Mouse (Mus musculus): ENCODE measurements at regions not wholly inside any gene's neighbourhood (a gene's known extent, or its start where the extent isn't known, plus 50 kb on each side); places are given as distances from the start of the nearest gene placed in this dataset.

DNA sequence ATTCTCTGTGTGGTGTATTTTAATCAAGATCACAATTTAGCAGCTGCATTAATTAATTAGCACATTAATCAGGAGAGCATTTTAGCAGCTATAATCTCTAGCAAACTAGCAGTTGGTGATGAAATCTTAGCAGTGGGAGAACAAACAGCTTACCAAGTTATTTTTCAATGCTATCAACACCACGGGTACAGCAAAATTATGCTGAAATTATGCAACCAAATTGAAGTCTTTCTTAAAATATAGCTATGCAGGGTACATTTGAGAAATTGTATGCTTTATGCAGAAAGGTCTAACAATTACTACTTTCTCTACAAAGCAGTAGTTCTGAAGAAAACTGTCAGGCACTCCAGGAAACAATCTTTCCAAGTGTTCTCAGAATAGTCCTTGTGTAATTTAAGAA lies 378.1 kb downstream of the Dnajb9 start:
- H3K36me3 ChIP-seq (ENCODE audit: control insufficient read depth, insufficient read depth, low read length): no peaks in the 10 kb centered on the region
- no peaks in the 10 kb centered on the region for H3K27me3 ChIP-seq (ENCODE audit: control insufficient read depth, insufficient read depth, low read length)
- H3K4me3 ChIP-seq (ENCODE audit: control insufficient read depth in 1 of 2, insufficient read depth in 1 of 2, low read depth in 1 of 2, low read length in 2 of 2): no peak overlapping the region
- H3K9me3 ChIP-seq (ENCODE audit: control insufficient read depth, low read length): no peaks in the 10 kb centered on the region
- H3K9ac ChIP-seq (ENCODE audit: low read length): no peak overlapping the region
- no peak overlapping the region for H3K27ac ChIP-seq (replicated peaks in 1 of 2; ENCODE audit: control insufficient read depth in 1 of 2, insufficient read depth in 1 of 2, low read depth in 2 of 2, low read length in 2 of 2)
- ATAC-seq (ENCODE audit: insufficient number of reproducible peaks, insufficient read depth, low FRiP score, low read depth): no peak
- WGBS: 69% methylated on average over 1 of the region's 1 CpGs
- H3K4me1 ChIP-seq (ENCODE audit: control insufficient read depth in 2 of 2, insufficient read depth in 2 of 2, low read length in 2 of 2): no peaks in the 10 kb centered on the region
- H3K4me2 ChIP-seq (ENCODE audit: low read length): no peak overlapping the region

DNA sequence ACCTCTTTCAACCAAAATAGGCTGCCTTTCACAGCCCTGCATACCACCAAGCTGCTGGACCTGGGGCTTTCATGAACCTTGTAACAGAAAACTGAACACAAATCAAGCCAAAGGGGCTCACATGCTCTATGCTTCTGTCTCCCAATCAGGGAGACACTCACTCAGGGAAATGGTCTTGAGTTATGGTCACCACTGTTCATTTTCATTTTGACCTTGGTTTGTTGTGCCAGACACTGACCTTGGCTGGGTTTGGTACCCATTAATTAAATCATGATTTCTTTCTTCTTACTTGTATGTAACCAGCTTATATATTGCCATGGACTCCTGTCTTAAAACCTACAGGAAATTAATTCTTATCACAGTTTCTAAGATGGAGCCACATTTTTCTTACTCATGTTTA lies 381.5 kb downstream of the Dnajb9 start:
- Histone ChIP-seq H3K27me3 (ENCODE audit: control insufficient read depth, insufficient read depth, low read length) (no peaks in the 10 kb centered on the region), H3K9ac (ENCODE audit: low read length) (no peak overlapping the region)

DNA sequence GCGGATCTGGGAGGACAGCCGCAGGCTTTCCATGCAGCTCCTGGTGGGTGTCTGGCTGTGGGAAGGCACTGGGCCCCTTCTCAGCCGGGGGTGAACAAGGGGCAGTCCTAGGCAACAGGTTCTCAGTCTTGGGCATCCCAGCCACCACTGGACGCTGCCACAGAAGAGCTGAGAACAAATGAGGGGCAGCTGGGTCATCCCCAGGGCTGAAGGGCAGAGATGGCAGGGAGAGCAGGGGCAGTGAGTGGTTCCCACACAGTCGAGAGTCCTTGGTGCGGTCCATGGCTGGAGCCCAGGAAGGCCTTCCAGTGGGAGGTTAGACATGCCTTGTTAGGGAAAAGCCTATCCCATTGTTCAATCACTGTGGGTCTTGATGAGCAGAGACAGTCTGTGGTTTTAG lies 382.2 kb downstream of the Dnajb9 start:
- Histone ChIP-seq H3K9me3 (ENCODE audit: control insufficient read depth, low read length) (no peaks in the 10 kb centered on the region), H3K27ac (replicated peaks in 1 of 2; ENCODE audit: control insufficient read depth in 1 of 2, insufficient read depth in 1 of 2, low read depth in 2 of 2, low read length in 2 of 2) (no peak overlapping the region), H3K4me1 (ENCODE audit: control insufficient read depth in 2 of 2, insufficient read depth in 2 of 2, low read length in 2 of 2) (no peaks in the 10 kb centered on the region), H3K9ac (ENCODE audit: low read length) (no peak overlapping the region), H3K36me3 (ENCODE audit: control insufficient read depth, insufficient read depth, low read length) (no peaks in the 10 kb centered on the region), H3K4me3 (ENCODE audit: control insufficient read depth in 1 of 2, insufficient read depth in 1 of 2, low read depth in 1 of 2, low read length in 2 of 2) (no peak overlapping the region), H3K4me2 (ENCODE audit: low read length) (no peak overlapping the region), H3K27me3 (ENCODE audit: control insufficient read depth, insufficient read depth, low read length) (no peaks in the 10 kb centered on the region)
- 65% methylated on average over 6 of the region's 6 CpGs for WGBS
- ATAC-seq (ENCODE audit: insufficient number of reproducible peaks, insufficient read depth, low FRiP score, low read depth): no peak

More for the DNA sequence above, 381.5 kb downstream of the Dnajb9 start:
- Histone ChIP-seq H3K9me3 (ENCODE audit: control insufficient read depth, low read length) (no peaks in the 10 kb centered on the region), H3K36me3 (ENCODE audit: control insufficient read depth, insufficient read depth, low read length) (no peaks in the 10 kb centered on the region), H3K4me3 (ENCODE audit: control insufficient read depth in 1 of 2, insufficient read depth in 1 of 2, low read depth in 1 of 2, low read length in 2 of 2) (no peak overlapping the region), H3K4me1 (ENCODE audit: control insufficient read depth in 2 of 2, insufficient read depth in 2 of 2, low read length in 2 of 2) (no peaks in the 10 kb centered on the region), H3K4me2 (ENCODE audit: low read length) (no peak overlapping the region), H3K27ac (replicated peaks in 1 of 2; ENCODE audit: control insufficient read depth in 1 of 2, insufficient read depth in 1 of 2, low read depth in 2 of 2, low read length in 2 of 2) (no peak overlapping the region)
- no peak for ATAC-seq (ENCODE audit: insufficient number of reproducible peaks, insufficient read depth, low FRiP score, low read depth)

DNA sequence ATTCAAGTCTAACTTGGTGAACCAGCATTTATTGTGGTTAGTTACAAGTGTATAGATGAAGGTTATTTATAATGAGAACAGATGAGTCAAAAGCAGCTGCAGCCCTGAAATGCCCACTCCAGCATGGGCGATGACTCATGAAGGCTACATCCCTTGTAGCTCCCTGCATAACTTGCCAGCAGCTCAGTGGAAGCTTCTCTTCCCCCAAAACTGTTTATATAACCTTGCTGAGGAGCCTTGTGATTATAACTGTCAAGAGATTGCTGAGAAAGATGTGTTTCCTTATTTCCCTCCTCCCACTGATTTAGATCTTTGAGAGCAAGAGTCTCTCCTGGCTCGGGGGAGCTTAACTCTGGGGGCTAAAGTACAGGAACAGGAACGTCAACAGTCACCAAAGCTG lies 382.8 kb downstream of the Dnajb9 start:
- Histone ChIP-seq H3K4me1 (ENCODE audit: control insufficient read depth in 2 of 2, insufficient read depth in 2 of 2, low read length in 2 of 2) (no peaks in the 10 kb centered on the region), H3K27me3 (ENCODE audit: control insufficient read depth, insufficient read depth, low read length) (no peaks in the 10 kb centered on the region), H3K36me3 (ENCODE audit: control insufficient read depth, insufficient read depth, low read length) (no peaks in the 10 kb centered on the region), H3K4me3 (ENCODE audit: control insufficient read depth in 1 of 2, insufficient read depth in 1 of 2, low read depth in 1 of 2, low read length in 2 of 2) (no peak overlapping the region), H3K27ac (replicated peaks in 1 of 2; ENCODE audit: control insufficient read depth in 1 of 2, insufficient read depth in 1 of 2, low read depth in 2 of 2, low read length in 2 of 2) (no peak overlapping the region), H3K4me2 (ENCODE audit: low read length) (no peak overlapping the region), H3K9me3 (ENCODE audit: control insufficient read depth, low read length) (no peaks in the 10 kb centered on the region), H3K9ac (ENCODE audit: low read length) (no peak overlapping the region)
- WGBS: 48% methylated on average over 3 of the region's 3 CpGs
- no peak for ATAC-seq (ENCODE audit: insufficient number of reproducible peaks, insufficient read depth, low FRiP score, low read depth)

DNA sequence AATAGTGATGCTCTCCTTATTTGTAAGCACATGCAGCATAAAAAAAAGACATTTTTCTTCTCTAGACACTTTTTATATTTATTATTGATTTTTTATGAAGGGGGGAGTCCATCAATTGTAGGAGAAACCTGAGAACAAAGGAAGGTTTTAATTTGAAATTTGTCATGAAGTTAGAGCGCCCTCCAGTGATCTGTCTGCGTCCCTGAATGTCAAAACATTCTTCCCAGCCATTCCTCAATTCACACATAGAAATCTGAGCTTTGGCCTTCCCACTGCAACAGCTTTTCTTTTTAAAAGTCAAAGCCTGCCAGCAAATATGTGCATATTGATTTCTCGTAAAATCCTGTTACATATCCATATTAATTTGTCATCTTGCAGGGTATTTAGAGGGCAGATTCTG lies 396.6 kb downstream of the Dnajb9 start:
- Histone ChIP-seq H3K27me3 (ENCODE audit: control insufficient read depth, insufficient read depth, low read length) (no peaks in the 10 kb centered on the region), H3K4me1 (ENCODE audit: control insufficient read depth in 2 of 2, insufficient read depth in 2 of 2, low read length in 2 of 2) (no peaks in the 10 kb centered on the region), H3K9me3 (ENCODE audit: control insufficient read depth, low read length) (no peaks in the 10 kb centered on the region), H3K4me3 (ENCODE audit: control insufficient read depth in 1 of 2, insufficient read depth in 1 of 2, low read depth in 1 of 2, low read length in 2 of 2) (no peak overlapping the region), H3K27ac (replicated peaks in 1 of 2; ENCODE audit: control insufficient read depth in 1 of 2, insufficient read depth in 1 of 2, low read depth in 2 of 2, low read length in 2 of 2) (no peak overlapping the region), H3K9ac (ENCODE audit: low read length) (no peak overlapping the region), H3K36me3 (ENCODE audit: control insufficient read depth, insufficient read depth, low read length) (no peaks in the 10 kb centered on the region), H3K4me2 (ENCODE audit: low read length) (no peak overlapping the region)
- no peak for ATAC-seq (ENCODE audit: insufficient number of reproducible peaks, insufficient read depth, low FRiP score, low read depth)
- WGBS: 10% methylated on average over 3 of the region's 3 CpGs

DNA sequence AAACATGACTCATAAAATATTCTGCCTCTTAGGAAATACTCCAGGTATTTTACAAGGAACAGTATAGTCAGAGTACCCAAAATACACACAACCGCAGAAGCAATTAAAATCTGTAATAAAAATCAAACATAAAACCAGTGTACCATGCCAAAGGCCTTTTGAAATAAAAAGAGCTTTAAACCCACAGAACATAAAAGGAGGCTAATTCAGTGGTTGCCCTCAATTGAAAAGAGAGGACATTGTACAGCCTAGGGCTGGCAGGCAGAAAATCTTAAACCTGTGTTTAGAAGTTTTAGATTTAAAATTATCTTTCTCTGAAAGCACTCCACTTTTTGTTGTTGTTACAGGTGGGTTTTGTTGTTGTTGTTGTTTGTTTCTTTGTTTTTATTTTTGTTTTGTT lies 437.4 kb downstream of the Dnajb9 start:
- Histone ChIP-seq H3K36me3 (ENCODE audit: control insufficient read depth, insufficient read depth, low read length) (no peaks in the 10 kb centered on the region), H3K27ac (replicated peaks in 1 of 2; ENCODE audit: control insufficient read depth in 1 of 2, insufficient read depth in 1 of 2, low read depth in 2 of 2, low read length in 2 of 2) (no peak overlapping the region), H3K27me3 (ENCODE audit: control insufficient read depth, insufficient read depth, low read length) (no peaks in the 10 kb centered on the region), H3K4me2 (ENCODE audit: low read length) (no peak overlapping the region), H3K4me3 (ENCODE audit: control insufficient read depth in 1 of 2, insufficient read depth in 1 of 2, low read depth in 1 of 2, low read length in 2 of 2) (no peak overlapping the region), H3K9ac (ENCODE audit: low read length) (no peak overlapping the region), H3K4me1 (ENCODE audit: control insufficient read depth in 2 of 2, insufficient read depth in 2 of 2, low read length in 2 of 2) (no peaks in the 10 kb centered on the region), H3K9me3 (ENCODE audit: control insufficient read depth, low read length) (no peaks in the 10 kb centered on the region)
- ATAC-seq (ENCODE audit: insufficient number of reproducible peaks, insufficient read depth, low FRiP score, low read depth): no peak
- WGBS: 93% methylated on average over 1 of the region's 1 CpGs

DNA sequence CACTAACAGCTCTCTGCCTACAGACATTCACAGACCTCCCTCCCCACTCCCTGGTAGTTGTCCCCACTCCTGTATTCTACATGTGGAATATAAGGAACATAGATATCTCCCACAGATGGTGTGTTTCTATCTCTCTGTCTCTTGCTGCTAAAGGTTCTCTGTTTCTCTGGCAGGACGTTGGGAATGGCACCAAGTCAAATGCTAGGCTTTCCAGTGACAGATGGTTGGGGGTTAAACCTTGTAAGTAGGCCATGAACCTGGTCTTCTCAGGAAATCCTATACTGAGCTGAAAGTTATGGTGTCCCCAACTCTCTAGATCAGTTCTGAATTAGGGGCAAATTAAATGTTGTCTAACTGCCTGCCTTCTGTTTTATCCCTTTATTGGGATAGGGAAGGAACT lies 448.0 kb downstream of the Dnajb9 start:
- H3K9ac ChIP-seq (ENCODE audit: low read length): no peak overlapping the region
- ATAC-seq (ENCODE audit: insufficient number of reproducible peaks, insufficient read depth, low FRiP score, low read depth): no peak
- 53% methylated on average over 1 of the region's 1 CpGs for WGBS
- no peak overlapping the region for H3K4me2 ChIP-seq (ENCODE audit: low read length)
- H3K9me3 ChIP-seq (ENCODE audit: control insufficient read depth, low read length): no peaks in the 10 kb centered on the region
- no peaks in the 10 kb centered on the region for H3K4me1 ChIP-seq (ENCODE audit: control insufficient read depth in 2 of 2, insufficient read depth in 2 of 2, low read length in 2 of 2)
- H3K4me3 ChIP-seq (ENCODE audit: control insufficient read depth in 1 of 2, insufficient read depth in 1 of 2, low read depth in 1 of 2, low read length in 2 of 2): no peak overlapping the region
- H3K27me3 ChIP-seq (ENCODE audit: control insufficient read depth, insufficient read depth, low read length): no peaks in the 10 kb centered on the region
- H3K36me3 ChIP-seq (ENCODE audit: control insufficient read depth, insufficient read depth, low read length): no peaks in the 10 kb centered on the region
- H3K27ac ChIP-seq (replicated peaks in 1 of 2; ENCODE audit: control insufficient read depth in 1 of 2, insufficient read depth in 1 of 2, low read depth in 2 of 2, low read length in 2 of 2): no peak overlapping the region

Data from heart, embryonic 14.5 days (tissue).